Mouse (Mus musculus) MEL-GATA-1-ER (cell line): ENCODE data around the gene Zbtb8os.
A peak's percentile ranks its signal among the peaks of the same experiment; 100 is the strongest.

ENCODE experiments used
- DNase-seq: peaks from one replicate; pipeline ENCODE4 v3.0.0-alpha.2; 2012; ENCODE audit warnings: low read depth; ENCODE audit errors: extremely low read depth

Gene Zbtb8os

GRCm38 (mm10) chr4:129376961-129377545, 41.6 kb downstream of the Zbtb8os start:
- DNase-seq, result peak; percentile 26

- DNase-seq, result peak; percentile 15
These were observed 42.3 kb downstream of the Zbtb8os start, which contains the start of gene Zbtb8a for GRCm38 (mm10) chr4:129377601-129378390. Gene Zbtb8a (minus strand): TSS chr4:129378116.

GRCm38 (mm10) chr4:129379805-129380204, 44.3 kb downstream of the Zbtb8os start:
- DNase-seq, result peak; percentile 29

GRCm38 (mm10) chr4:129381148-129381547, 45.7 kb downstream of the Zbtb8os start:
- DNase-seq, result no peak

- DNase-seq, result no peak
These were observed 46.5 kb downstream of the Zbtb8os start for GRCm38 (mm10) chr4:129382029-129382428.

GRCm38 (mm10) chr4:129382488-129382887, 47.0 kb downstream of the Zbtb8os start:
- no peak for DNase-seq

- DNase-seq, result no peak
These were observed 48.1 kb downstream of the Zbtb8os start for GRCm38 (mm10) chr4:129383586-129383985.

- DNase-seq, result no peak
These were observed 48.9 kb downstream of the Zbtb8os start for GRCm38 (mm10) chr4:129384440-129384839.

GRCm38 (mm10) chr4:129385685-129386084, 50.2 kb downstream of the Zbtb8os start:
- DNase-seq, result no peak

GRCm38 (mm10) chr4:129386269-129386946, 50.9 kb downstream of the Zbtb8os start:
- peak; percentile 43 for DNase-seq

- no peak for DNase-seq
These were observed 51.5 kb downstream of the Zbtb8os start for GRCm38 (mm10) chr4:129386989-129387388.

- DNase-seq, result no peak
These were observed 52.9 kb downstream of the Zbtb8os start for GRCm38 (mm10) chr4:129388404-129388803.

- DNase-seq, result peak; percentile 81
These were observed 54.8 kb downstream of the Zbtb8os start for GRCm38 (mm10) chr4:129390216-129390743.

- DNase-seq, result no peak
These were observed 55.6 kb downstream of the Zbtb8os start for GRCm38 (mm10) chr4:129390936-129391557.

GRCm38 (mm10) chr4:129394089-129394870, 58.8 kb downstream of the Zbtb8os start:
- no peak for DNase-seq

- no peak for DNase-seq
These were observed 61.5 kb downstream of the Zbtb8os start for GRCm38 (mm10) chr4:129396960-129397359.

- no peak for DNase-seq
These were observed 64.3 kb downstream of the Zbtb8os start for GRCm38 (mm10) chr4:129399813-129400212.
